Mouse (Mus musculus): Measurements from ENCODE around the gene Ahdc1.

Ahdc1 gene

GRCm38 (mm10) chr4:133011028-133011820 lies at the start of gene Ahdc1:
Ahdc1 (plus strand) TSS chr4:133011260.
- DNase-seq (ENCODE audit: low read depth, low spot score), result peak; percentile 93

GRCm38 (mm10) chr4:132961866-132962265 lies 49.2 kb upstream of the Ahdc1 start:
- no peak for DNase-seq (ENCODE audit: low read depth, low spot score)

GRCm38 (mm10) chr4:132962628-132963027 lies 48.4 kb upstream of the Ahdc1 start:
- DNase-seq (ENCODE audit: low read depth, low spot score), result no peak

GRCm38 (mm10) chr4:132963436-132963835 lies 47.6 kb upstream of the Ahdc1 start:
- no peak for DNase-seq (ENCODE audit: low read depth, low spot score)

- DNase-seq (ENCODE audit: low read depth, low spot score), result peak; percentile 57
These were observed 47.0 kb upstream of the Ahdc1 start for GRCm38 (mm10) chr4:132964064-132964463.

- no peak for DNase-seq (ENCODE audit: low read depth, low spot score)
These were observed 46.6 kb upstream of the Ahdc1 start for GRCm38 (mm10) chr4:132964473-132964872.

- DNase-seq (ENCODE audit: low read depth, low spot score), result peak; percentile 97
These were observed 42.7 kb upstream of the Ahdc1 start for GRCm38 (mm10) chr4:132968105-132968938.

DNA sequence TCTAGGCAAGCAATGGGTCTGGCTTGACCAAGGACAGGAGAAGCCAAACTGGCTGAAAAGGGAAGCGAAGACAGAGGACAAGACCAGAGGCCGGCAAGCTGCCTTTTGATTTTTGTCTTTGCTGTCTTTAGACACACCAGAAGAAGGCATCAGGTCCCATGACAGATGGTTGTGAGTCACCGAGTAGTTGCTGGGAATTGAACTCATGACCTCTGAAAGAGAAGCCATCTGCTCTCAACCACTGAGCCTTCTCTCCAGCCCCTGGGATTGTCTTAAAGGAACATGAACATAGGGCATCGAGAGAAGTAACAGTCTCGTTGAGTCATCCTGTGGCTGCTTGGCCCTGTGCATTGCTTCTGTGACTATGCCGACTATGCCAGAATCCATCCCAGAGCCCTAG lies 39.5 kb upstream of the Ahdc1 start:
- DNase-seq (ENCODE audit: low read depth, low spot score), result no peak

DNA sequence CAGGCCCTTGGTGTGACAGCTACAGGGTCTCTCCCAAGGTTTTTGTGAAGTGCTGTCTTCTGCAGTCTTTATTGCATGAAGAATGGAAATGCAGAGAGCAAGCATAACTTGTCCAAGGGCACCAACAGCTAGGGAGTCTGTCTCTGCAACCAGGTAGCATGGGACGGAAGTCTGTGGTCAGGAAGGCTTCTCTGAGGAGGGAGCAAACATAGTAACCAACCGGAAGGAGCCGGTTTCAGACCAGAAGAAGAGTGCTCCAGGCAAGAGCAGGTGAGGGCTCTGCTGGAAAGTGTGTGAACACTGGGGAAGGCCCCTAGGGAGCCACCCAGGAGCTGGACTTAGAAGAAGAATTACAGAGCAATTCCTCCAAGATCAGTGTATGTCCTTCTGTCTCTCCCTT lies 39.0 kb upstream of the Ahdc1 start:
- no peak for DNase-seq (ENCODE audit: low read depth, low spot score)

DNA sequence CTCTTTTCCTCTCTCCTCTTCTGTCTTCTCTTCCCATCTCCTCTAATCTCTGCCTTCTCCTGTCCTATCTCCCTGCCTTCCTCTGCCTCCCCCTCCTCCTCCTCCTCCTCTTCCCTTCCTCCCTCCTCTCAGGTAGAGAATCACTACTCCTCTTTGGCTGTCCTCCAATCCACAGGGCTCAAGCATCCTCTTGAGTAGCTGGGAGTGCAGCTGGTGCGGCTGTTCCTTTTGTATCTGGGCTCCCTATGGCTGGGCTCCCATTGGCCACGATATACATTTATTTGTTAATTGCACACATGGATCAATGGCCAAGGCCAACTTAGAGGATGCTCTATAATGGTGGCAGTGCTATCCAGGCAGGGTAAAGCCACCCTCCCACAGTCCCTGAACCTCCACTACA lies 38.5 kb upstream of the Ahdc1 start:
- DNase-seq (ENCODE audit: low read depth, low spot score), result no peak

GRCm38 (mm10) chr4:132973186-132973585 lies 37.9 kb upstream of the Ahdc1 start:
- no peak for DNase-seq (ENCODE audit: low read depth, low spot score)

GRCm38 (mm10) chr4:132973814-132974398 lies 37.2 kb upstream of the Ahdc1 start, which contains the start of gene Fgr:
Fgr (plus strand) TSS chr4:132974095.
- DNase-seq (ENCODE audit: low read depth, low spot score), result peak; percentile 50

DNA sequence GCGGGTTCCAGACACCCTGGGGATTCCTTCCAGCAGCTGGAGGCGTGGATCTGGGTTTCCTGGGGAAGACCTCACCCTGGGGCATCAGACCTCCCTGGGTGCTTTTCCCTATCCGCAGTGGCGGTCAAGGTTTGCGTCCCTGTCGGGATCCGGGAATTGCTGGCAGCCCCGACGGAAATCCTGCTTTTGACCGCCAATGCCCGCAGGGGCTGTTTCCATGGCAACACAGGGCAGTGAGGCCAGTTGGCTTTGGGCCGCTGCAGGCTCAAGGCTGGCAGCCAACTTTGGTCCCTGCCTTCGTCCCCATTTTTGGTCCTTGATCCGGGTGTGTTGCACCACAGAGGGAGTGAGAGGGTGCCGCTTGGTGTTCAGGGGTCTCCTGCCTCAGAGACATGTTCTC lies 36.2 kb upstream of the Ahdc1 start:
- DNase-seq (ENCODE audit: low read depth, low spot score), result peak; percentile 85

GRCm38 (mm10) chr4:132975791-132976190 lies 35.3 kb upstream of the Ahdc1 start:
- no peak for DNase-seq (ENCODE audit: low read depth, low spot score)

DNA sequence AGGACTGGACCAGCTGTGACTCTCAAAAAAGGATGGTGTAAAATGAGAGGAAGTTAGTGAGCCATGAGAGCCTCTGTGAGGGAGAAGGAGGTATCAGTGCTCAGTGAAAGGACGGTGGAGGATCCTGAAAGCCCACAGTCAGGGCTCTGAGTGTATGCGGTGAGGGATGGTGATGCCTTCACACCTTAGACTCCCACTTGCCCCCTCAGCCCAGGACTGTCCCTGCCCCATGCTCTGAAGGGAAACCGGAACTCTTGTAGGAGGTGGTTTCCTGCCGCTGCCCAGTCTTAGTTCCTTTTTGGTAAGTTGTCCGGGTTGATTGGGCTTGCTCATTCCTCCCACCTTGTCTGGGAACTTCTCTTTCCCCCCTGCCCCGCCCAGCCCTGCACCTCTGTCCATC lies 34.3 kb upstream of the Ahdc1 start:
- no peak for DNase-seq (ENCODE audit: low read depth, low spot score)

GRCm38 (mm10) chr4:132977597-132977996 lies 33.5 kb upstream of the Ahdc1 start:
- peak; percentile 44 for DNase-seq (ENCODE audit: low read depth, low spot score)

DNA sequence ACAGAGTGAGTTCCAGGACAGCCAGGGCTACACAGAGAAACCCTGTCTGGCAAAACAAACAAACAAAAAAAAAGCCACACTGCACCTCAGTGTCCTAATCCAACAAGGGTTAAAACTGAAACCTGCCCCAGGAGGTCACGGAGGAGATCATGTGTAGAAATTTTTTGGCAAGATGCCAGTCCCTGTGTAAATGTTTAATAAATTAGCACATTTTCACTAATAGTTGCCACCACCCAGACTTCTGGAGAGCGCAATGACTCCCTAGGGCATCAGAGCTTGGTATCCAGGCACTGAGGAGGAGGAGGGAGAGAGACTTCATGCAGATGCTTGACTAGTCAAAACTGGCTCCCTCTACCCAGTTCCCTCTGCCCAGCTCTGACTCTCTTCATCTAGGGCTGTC lies 31.9 kb upstream of the Ahdc1 start:
- DNase-seq (ENCODE audit: low read depth, low spot score), result no peak

DNA sequence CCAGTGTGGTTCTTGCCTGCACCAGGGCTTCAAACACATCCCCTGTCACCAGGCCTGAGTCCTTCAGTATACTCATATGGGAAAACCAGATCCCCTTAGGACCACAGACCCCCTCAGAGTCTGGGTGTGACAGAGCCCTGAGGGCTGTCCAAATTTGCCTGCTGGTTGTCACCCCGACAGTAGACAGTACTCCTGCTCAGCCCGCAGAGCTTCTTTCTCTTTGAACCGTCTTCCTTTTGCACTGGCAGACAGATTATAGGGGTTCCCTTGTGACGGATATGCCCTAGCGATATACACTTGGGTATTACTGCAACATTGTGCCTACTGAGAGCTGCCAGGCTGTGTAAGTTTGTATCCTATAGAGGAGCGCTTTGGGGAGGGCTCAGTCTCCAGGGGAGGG lies 29.4 kb upstream of the Ahdc1 start:
- DNase-seq (ENCODE audit: low read depth, low spot score), result no peak

GRCm38 (mm10) chr4:132982999-132983398 lies 28.1 kb upstream of the Ahdc1 start:
- DNase-seq (ENCODE audit: low read depth, low spot score), result no peak

DNA sequence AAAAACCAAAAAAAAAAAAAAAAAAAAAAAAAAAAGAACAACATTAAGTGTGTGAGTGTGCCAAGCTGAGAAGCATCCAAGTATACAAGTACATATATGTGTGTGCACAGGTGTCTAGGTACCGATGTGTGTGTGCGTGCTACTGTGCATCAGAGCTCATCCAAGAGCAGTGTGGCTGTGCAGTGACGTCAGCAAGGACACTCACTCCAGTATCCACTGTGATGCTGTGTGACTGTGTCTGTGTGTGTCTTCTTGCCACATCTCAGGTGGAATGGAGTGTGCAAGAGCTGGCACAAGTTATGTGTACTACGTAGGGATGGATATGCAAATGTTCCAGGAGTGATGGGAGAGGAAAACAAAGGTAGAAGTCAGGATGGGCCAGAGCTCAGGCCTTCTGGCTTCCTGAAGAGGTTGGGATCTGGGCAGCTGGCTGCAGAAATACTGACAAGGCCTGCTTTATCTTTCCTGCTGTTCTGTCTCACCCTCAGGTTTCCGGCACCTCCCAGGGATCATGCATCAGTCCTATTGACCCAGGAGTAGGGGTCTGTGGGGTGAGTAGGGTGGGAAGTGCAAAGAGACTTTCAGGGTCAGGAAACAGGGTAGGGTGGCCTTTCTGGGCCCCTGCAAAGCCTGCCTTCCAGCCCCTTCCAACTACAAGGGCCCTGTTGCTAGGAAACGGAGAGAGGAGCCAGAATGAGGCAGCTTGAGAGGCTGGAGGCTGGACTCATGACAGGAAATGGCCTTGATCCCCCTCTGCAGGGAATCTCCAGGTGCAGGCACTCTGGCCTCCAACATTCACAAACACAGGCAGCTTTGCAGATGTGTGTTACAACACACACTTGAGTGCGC lies 27.2 kb upstream of the Ahdc1 start:
- DNase-seq (ENCODE audit: low read depth, low spot score), result peak; percentile 86

- DNase-seq (ENCODE audit: low read depth, low spot score), result no peak
These were observed 22.3 kb upstream of the Ahdc1 start for GRCm38 (mm10) chr4:132988581-132989355.
